In genomic region chr13:94710574-94711172, GRCm38 (mm10) we compare ENCODE assay signal across 8 mouse cellular contexts.
A peak's percentile ranks its signal among the peaks of the same experiment; 100 is the strongest.
DNase-seq lines count a peak whose midpoint lies in the region; ATAC-seq lines count a peak whose summit lies in the region.

No protein-coding gene starts in this region.

- H3K9ac ChIP-seq in lung, embryonic 15.5 days, result no peak overlapping the region
- H3K9ac ChIP-seq in forebrain, embryonic 14.5 days (ENCODE audit: low read length), result no peak overlapping the region
- H3K9ac ChIP-seq in liver, embryonic 11.5 days (ENCODE audit: low read depth, low read length), result no peak overlapping the region
- no peak overlapping the region for H3K9ac ChIP-seq in stomach, embryonic 14.5 days (replicated peaks; ENCODE audit: low read depth, low read length)

- H3K4me1 ChIP-seq in lung, embryonic 15.5 days, result peaks cover 11% of the 10 kb centered on the region
- peaks cover 3% of the 10 kb centered on the region; the same call in 1 of the 2 replicates for H3K4me1 ChIP-seq in forebrain, embryonic 14.5 days (ENCODE audit: control insufficient read depth, insufficient read depth, low read length)
- peaks cover 4% of the 10 kb centered on the region for H3K4me1 ChIP-seq in liver, embryonic 11.5 days (replicated peaks; ENCODE audit: control insufficient read depth, insufficient read depth, low read length)
- H3K4me1 ChIP-seq in stomach, embryonic 14.5 days (ENCODE audit: control insufficient read depth, insufficient read depth, low read length), result peaks cover 9% of the 10 kb centered on the region; the same call in 1 of the 2 replicates

- H3K4me2 ChIP-seq in lung, embryonic 15.5 days, result peak overlapping the region; percentile 43
- peak overlapping the region; percentile 48 for H3K4me2 ChIP-seq in forebrain, embryonic 14.5 days (ENCODE audit: low read length)
- H3K4me2 ChIP-seq in liver, embryonic 11.5 days, result peak overlapping the region; percentile 60
- peak overlapping the region; percentile 39 for H3K4me2 ChIP-seq in stomach, embryonic 14.5 days (replicated peaks; ENCODE audit: low read depth, low read length)

- peak overlapping the region; percentile 23 for H3K4me3 ChIP-seq in lung, embryonic 15.5 days
- peak overlapping the region; percentile 22 for H3K4me3 ChIP-seq in forebrain, embryonic 14.5 days (ENCODE audit: low read depth, low read length)
- peak overlapping the region; percentile 32 for H3K4me3 ChIP-seq in liver, embryonic 11.5 days (ENCODE audit: low read depth, low read length)
- peak overlapping the region; percentile 19 for H3K4me3 ChIP-seq in stomach, embryonic 14.5 days (ENCODE audit: low read depth, low read length)

- H3K36me3 ChIP-seq in lung, embryonic 15.5 days, result no peaks in the 10 kb centered on the region
- H3K36me3 ChIP-seq in forebrain, embryonic 14.5 days (ENCODE audit: control insufficient read depth, insufficient read depth, low read length), result no peaks in the 10 kb centered on the region
- no peaks in the 10 kb centered on the region for H3K36me3 ChIP-seq in liver, embryonic 11.5 days (ENCODE audit: control insufficient read depth, insufficient read depth, low read length)
- H3K36me3 ChIP-seq in stomach, embryonic 14.5 days (ENCODE audit: control insufficient read depth, insufficient read depth, low read length), result no peaks in the 10 kb centered on the region

- no peak for DNase-seq in lung, postnatal 4 days
- no peak for DNase-seq in forebrain, embryonic 14.5 days (ENCODE audit: low spot score)
- no peak for DNase-seq in liver, embryonic 11.5 days (ENCODE audit: low spot score)
- no peak for DNase-seq in cerebellum, postnatal 25 days
- no peak for DNase-seq in urinary bladder, postnatal 4 days (ENCODE audit: low spot score in 2 of 2)
- DNase-seq in spleen, postnatal 10 days (ENCODE audit: low spot score in 2 of 2), result no peak

- no peak overlapping the region for H3K27ac ChIP-seq in lung, embryonic 15.5 days
- 0 out of 2 replicates have a peak overlapping the region, but pooled peaks have one; percentile 14 for H3K27ac ChIP-seq in forebrain, embryonic 14.5 days (ENCODE audit: low read depth, low read length)
- H3K27ac ChIP-seq in liver, embryonic 11.5 days (ENCODE audit: low read depth, low read length), result no peak overlapping the region
- no peak overlapping the region for H3K27ac ChIP-seq in stomach, embryonic 14.5 days (ENCODE audit: low read length)

- H3K9me3 ChIP-seq in lung, embryonic 15.5 days, result no peaks in the 10 kb centered on the region
- no peaks in the 10 kb centered on the region for H3K9me3 ChIP-seq in forebrain, embryonic 14.5 days (replicated peaks; ENCODE audit: control insufficient read depth, low read length)
- H3K9me3 ChIP-seq in liver, embryonic 11.5 days (ENCODE audit: control insufficient read depth, low read length), result no peaks in the 10 kb centered on the region
- no peaks in the 10 kb centered on the region for H3K9me3 ChIP-seq in stomach, embryonic 14.5 days (ENCODE audit: control insufficient read depth, low read depth, low read length)

- H3K27me3 ChIP-seq in lung, embryonic 15.5 days, result peaks cover 93% of the 10 kb centered on the region
- peaks cover 76% of the 10 kb centered on the region for H3K27me3 ChIP-seq in forebrain, embryonic 14.5 days (replicated peaks; ENCODE audit: control insufficient read depth, insufficient read depth, low read length)
- peaks cover 77% of the 10 kb centered on the region for H3K27me3 ChIP-seq in liver, embryonic 11.5 days (replicated peaks; ENCODE audit: control insufficient read depth, insufficient read depth, low read length)
- H3K27me3 ChIP-seq in stomach, embryonic 14.5 days (ENCODE audit: control insufficient read depth, insufficient read depth, low read length), result peaks cover 42% of the 10 kb centered on the region

- no peak for ATAC-seq in lung, embryonic 15.5 days (ENCODE audit: borderline replicate concordance, extremely low read depth, low FRiP score, low TSS enrichment)
- 0 out of 2 replicates have a peak, but pooled peaks have one; percentile 22 for ATAC-seq in forebrain, embryonic 14.5 days
- ATAC-seq in liver, embryonic 11.5 days (replicated peaks; ENCODE audit: low FRiP score), result no peak
- ATAC-seq in stomach, embryonic 14.5 days (ENCODE audit: insufficient number of reproducible peaks, insufficient read depth, low FRiP score, low read depth), result no peak

- WGBS in lung, embryonic 15.5 days, result 1% methylated on average over 26 of the region's 26 CpGs
- WGBS in forebrain, embryonic 14.5 days, result 1% methylated on average over 26 of the region's 26 CpGs
- WGBS in liver, embryonic 11.5 days, result 1% methylated on average over 26 of the region's 26 CpGs
- WGBS in stomach, embryonic 14.5 days, result 2% methylated on average over 26 of the region's 26 CpGs
